Mouse (Mus musculus) MEL (cell line): ENCODE results near the gene Olfr279. TPM values are rescaled to one million over a fixed set of nuclear protein-coding genes. Genes with fewer than 3 reads are reported as not detected.

ENCODE experiments used
- DNase-seq: peaks from one replicate; pipeline ENCODE4 v3.0.0; 2011; ENCODE audit warnings: low read depth, low spot score
- H3K27ac ChIP-seq: 2 replicates; pipeline ENCODE4 v1.5.1; 2012; ENCODE audit warnings: low read depth, mild to moderate bottlenecking, control low read depth, low read length, moderate library complexity; ENCODE audit not compliant: control insufficient read depth
- H3K27me3 ChIP-seq, 2 experiments: fragments of 150-350 bp in 1 of 2; sonication (generic) in 1 of 2; 2 replicates each; pipeline ENCODE4 v1.6.1; 2012; ENCODE audit warnings: low read length in 2 of 2, mild to moderate bottlenecking in 2 of 2, improper control_type of control experiment in 1 of 2, moderate library complexity in 1 of 2; ENCODE audit not compliant: insufficient read depth in 2 of 2, control insufficient read depth in 1 of 2
- H3K36me3 ChIP-seq, 2 experiments: 2 replicates each; pipeline ENCODE4 v1.6.1; 2012 to 2014; ENCODE audit warnings: low read length in 2 of 2, improper control_type of control experiment in 1 of 2, inconsistent platforms in 1 of 2, mild to moderate bottlenecking in 1 of 2; ENCODE audit not compliant: insufficient read depth in 2 of 2, control insufficient read depth in 1 of 2
- H3K4me1 ChIP-seq, 2 experiments: fragments of 150-350 bp in 1 of 2; sonication (generic) in 1 of 2; 2 replicates each; pipeline ENCODE4 v1.6.1; 2012; ENCODE audit warnings: low read length in 2 of 2, improper control_type of control experiment in 1 of 2, mild to moderate bottlenecking in 1 of 2; ENCODE audit not compliant: insufficient read depth in 2 of 2, control insufficient read depth in 1 of 2
- H3K4me3 ChIP-seq, 2 experiments: fragments of 150-350 bp in 1 of 2; sonication (generic) in 1 of 2; 2 replicates each; pipeline ENCODE4 v1.5.1; 2012; ENCODE audit warnings: low read depth in 2 of 2, low read length in 2 of 2, mild to moderate bottlenecking in 2 of 2, moderate library complexity in 2 of 2, control low read depth in 1 of 2, improper control_type of control experiment in 1 of 2; ENCODE audit not compliant: control insufficient read depth in 1 of 2, insufficient read depth in 1 of 2
- H3K79me2 ChIP-seq: 2 replicates; pipeline ENCODE4 v1.6.1; 2012; ENCODE audit warnings: mild to moderate bottlenecking, low read length, moderate library complexity; ENCODE audit not compliant: control insufficient read depth, poor library complexity, insufficient read depth
- H3K9ac ChIP-seq: 2 replicates; pipeline ENCODE4 v1.6.1; 2012; ENCODE audit warnings: low read depth, mild to moderate bottlenecking, control low read depth, low read length, moderate library complexity; ENCODE audit not compliant: control insufficient read depth, poor library complexity, severe bottlenecking
- H3K9me3 ChIP-seq: fragments of 150-350 bp; sonication (generic); replicated peaks from 2 replicates; pipeline ENCODE4 v1.6.1; 2012; ENCODE audit warnings: mild to moderate bottlenecking, low read length, improper control_type of control experiment, moderate library complexity; ENCODE audit not compliant: insufficient read depth
- BHLHE40 ChIP-seq: IDR thresholded peaks from 2 replicates; pipeline ENCODE4 v1.6.1; 2012; ENCODE audit warnings: low read depth, mild to moderate bottlenecking, inconsistent platforms, low read length, improper control_type of control experiment, borderline replicate concordance
- CHD2 ChIP-seq: IDR thresholded peaks from 2 replicates; pipeline ENCODE4 v1.6.1; 2011; ENCODE audit warnings: low read length, improper control_type of control experiment
- E2F4 ChIP-seq: IDR thresholded peaks from 2 replicates; pipeline ENCODE4 v1.6.1; 2011; ENCODE audit warnings: low read depth, low read length, improper control_type of control experiment, borderline replicate concordance
- GABPA ChIP-seq: IDR thresholded peaks from 2 replicates; pipeline ENCODE4 v1.6.1; 2012; ENCODE audit warnings: low read depth, mild to moderate bottlenecking, inconsistent platforms, low read length, improper control_type of control experiment, moderate library complexity
- JUND ChIP-seq: IDR thresholded peaks from 2 replicates; pipeline ENCODE4 v1.6.1; 2011; ENCODE audit warnings: low read depth, mild to moderate bottlenecking, improper control_type of control experiment, low read length
- MAX ChIP-seq: IDR thresholded peaks from 2 replicates; pipeline ENCODE4 v1.6.1; 2011; ENCODE audit warnings: low read length, improper control_type of control experiment
- MEF2A ChIP-seq: IDR thresholded peaks from 2 replicates; pipeline ENCODE4 v1.6.1; 2014; ENCODE audit warnings: low read depth, mild to moderate bottlenecking, inconsistent platforms, low read length, improper control_type of control experiment; ENCODE audit not compliant: poor library complexity, insufficient replicate concordance, severe bottlenecking; ENCODE audit errors: extremely low read depth
- MXI1 ChIP-seq: IDR thresholded peaks from 2 replicates; pipeline ENCODE4 v1.6.1; 2011; ENCODE audit warnings: mild to moderate bottlenecking, low read depth, low read length, improper control_type of control experiment
- MYB ChIP-seq: IDR thresholded peaks from 2 replicates; pipeline ENCODE4 v1.6.1; 2011; ENCODE audit warnings: mild to moderate bottlenecking, low read depth, low read length, improper control_type of control experiment
- MYC ChIP-seq: IDR thresholded peaks from 2 replicates; pipeline ENCODE4 v1.6.1; 2011; ENCODE audit warnings: low read depth, mild to moderate bottlenecking, low read length, improper control_type of control experiment, moderate library complexity
- NRF1 ChIP-seq: IDR thresholded peaks from 2 replicates; pipeline ENCODE4 v1.6.1; 2014; ENCODE audit warnings: low read depth, mild to moderate bottlenecking, inconsistent platforms, low read length, improper control_type of control experiment, moderate library complexity; ENCODE audit not compliant: poor library complexity, insufficient read depth, severe bottlenecking
- POLR2AphosphoS5 ChIP-seq: IDR thresholded peaks from 2 replicates; pipeline ENCODE4 v1.6.1; 2012; ENCODE audit warnings: low read depth, borderline replicate concordance, mild to moderate bottlenecking, inconsistent platforms, low read length, moderate library complexity, mixed read lengths
- RAD21 ChIP-seq: IDR thresholded peaks from 2 replicates; pipeline ENCODE4 v1.6.1; 2011; ENCODE audit warnings: mild to moderate bottlenecking, low read depth, low read length, improper control_type of control experiment
- RCOR1 ChIP-seq: IDR thresholded peaks from 2 replicates; pipeline ENCODE4 v1.6.1; 2012; ENCODE audit warnings: low read depth, mild to moderate bottlenecking, inconsistent platforms, low read length, improper control_type of control experiment
- SMC3 ChIP-seq: IDR thresholded peaks from 2 replicates; pipeline ENCODE4 v1.6.1; 2011; ENCODE audit warnings: low read depth, low read length, improper control_type of control experiment
- TBP ChIP-seq: IDR thresholded peaks from 2 replicates; pipeline ENCODE4 v1.8.0; 2011; ENCODE audit warnings: low read depth, low read length, improper control_type of control experiment
- UBTF ChIP-seq: IDR thresholded peaks from 2 replicates; pipeline ENCODE4 v1.6.1; 2012; ENCODE audit warnings: low read depth, mild to moderate bottlenecking, inconsistent platforms, low read length, improper control_type of control experiment, moderate library complexity, borderline replicate concordance; ENCODE audit not compliant: insufficient read depth
- USF1 ChIP-seq: IDR thresholded peaks from 2 replicates; pipeline ENCODE4 v1.6.1; 2014; ENCODE audit warnings: low read depth, mild to moderate bottlenecking, inconsistent platforms, low read length, improper control_type of control experiment, moderate library complexity
- USF2 ChIP-seq, 2 experiments: IDR thresholded peaks; 2 replicates each; pipeline ENCODE4 v1.6.1; 2011 to 2012; ENCODE audit warnings: improper control_type of control experiment in 2 of 2, low read length in 2 of 2, borderline replicate concordance in 1 of 2, inconsistent platforms in 1 of 2, low read depth in 1 of 2, mild to moderate bottlenecking in 1 of 2; ENCODE audit not compliant: insufficient read depth in 1 of 2
- polyA plus RNA-seq, 2 experiments: library from polyadenylated mRNA; stranded (reverse) in 1 of 2; unstranded in 1 of 2; fragments of >175 nt in 1 of 2; fragments of >200 nt in 1 of 2; gene quantifications; 2 replicates each; pipeline versions ENCODE4 v1.2.1 to v1.2.4; 2012; ENCODE audit warnings: low replicate concordance in 2 of 2, low read depth in 1 of 2; ENCODE audit not compliant: insufficient read length in 2 of 2, insufficient read depth in 1 of 2, missing spikeins in 1 of 2
- total RNA-seq: library from RNA; depleted of rRNA; stranded (reverse); fragments of 300-350 nt; gene quantifications from 2 replicates; pipeline ENCODE4 v1.2.3, GENCODE M21; 2012

The Olfr279 gene
- total and polyA plus RNA-seq, 3 experiments: under 0.01 to 81.4 (median 0.03) TPM

DNA sequence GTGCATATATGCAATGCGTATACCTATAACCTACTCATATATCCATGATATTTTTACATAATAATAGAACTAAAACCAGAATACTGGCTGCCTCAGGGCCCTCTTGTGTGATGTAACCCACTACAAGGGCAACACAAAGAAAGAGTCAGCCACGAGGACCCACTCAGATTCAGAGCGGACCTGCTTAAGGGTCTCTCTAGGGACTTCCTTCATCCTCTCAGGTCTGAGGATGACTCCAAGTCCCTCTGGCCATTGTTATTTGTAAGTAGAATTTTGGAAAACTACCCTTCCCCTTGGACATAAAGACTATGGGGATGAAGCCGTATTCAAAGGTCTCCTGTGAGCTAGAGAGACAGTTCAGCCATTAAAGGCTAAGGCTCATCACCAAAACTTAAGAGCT, 22.6 kb upstream of the Olfr279 start, which contains the start of gene OR5BS1P:
Gene OR5BS1P (plus strand): TSS at position 301 of the 400 bp plus-strand sequence.
- Histone ChIP-seq H3K79me2 (no peaks in the 10 kb centered on the region), H3K9me3 (no peaks in the 10 kb centered on the region), H3K9ac (no peak within 1 kb of the TSS), H3K36me3 (no peaks in the 10 kb centered on the region), H3K27me3 (peaks cover 16 to 22% of the 10 kb centered on the region in 2 experiments), H3K27ac (no peak within 1 kb of the TSS), H3K4me1 (peaks cover 0 to 3% of the 10 kb centered on the region in 2 experiments; a peak in 1 of 4 replicates), H3K4me3 (no peak within 1 kb of the TSS)
- TF ChIP-seq CHD2 (no peak), MYC (no peak), NRF1 (no peak), GABPA (no peak), E2F4 (no peak), UBTF (no peak), USF1 (no peak), USF2 (IDR thresholded peaks at IDR 0.05; ENCODE audit: borderline replicate concordance in 1 of 2, insufficient read depth in 1 of 2, low read depth in 1 of 2, low read length in 2 of 2) (no peak), JUND (no peak)
- no peak for DNase-seq

GRCm38 (mm10) chr15:98471539-98471938, 20.7 kb upstream of the Olfr279 start:
- Histone ChIP-seq H3K36me3 (no peaks in the 10 kb centered on the region), H3K9ac (no peak overlapping the region), H3K4me1 (peaks cover 7 to 8% of the 10 kb centered on the region in 2 experiments; a peak in 2 of 4 replicates), H3K79me2 (no peaks in the 10 kb centered on the region), H3K9me3 (no peaks in the 10 kb centered on the region), H3K27ac (no peak overlapping the region), H3K27me3 (peaks cover 9 to 20% of the 10 kb centered on the region in 2 experiments), H3K4me3 (no peak overlapping the region)
- no peak for TF ChIP-seq MEF2A
- no peak for TF ChIP-seq MAX
- no peak for TF ChIP-seq TBP
- no peak for TF ChIP-seq CHD2
- no peak for TF ChIP-seq RCOR1
- no peak for TF ChIP-seq RAD21
- no peak for TF ChIP-seq SMC3
- TF ChIP-seq JUND: no peak
- no peak for TF ChIP-seq MYC
- TF ChIP-seq BHLHE40: no peak
- TF ChIP-seq USF1: no peak
- TF ChIP-seq POLR2AphosphoS5: no peak
- no peak for TF ChIP-seq MYB
- no peak for TF ChIP-seq MXI1
- DNase-seq: no peak
